Mouse (Mus musculus) layer of hippocampus, adult 9-10 months (tissue): ENCODE data around the gene Lrriq3.

Source experiments
- DNase-seq: peaks from one replicate; pipeline ENCODE4 v3.0.0; 2022; ENCODE audit warnings: low spot score

The Lrriq3 gene

GRCm38 (mm10) chr3:155093116-155093956 lies at the start of gene Lrriq3, which contains the start of gene Fpgt:
Gene Lrriq3 (plus strand): TSS chr3:155093434.
Gene Fpgt (minus strand): TSS chr3:155093403.
- peak; percentile 67 for DNase-seq

GRCm38 (mm10) chr3:155052021-155052420 lies 41.2 kb upstream of the Lrriq3 start:
- DNase-seq = no peak

GRCm38 (mm10) chr3:155053189-155053588 lies 40.0 kb upstream of the Lrriq3 start:
- DNase-seq = no peak

GRCm38 (mm10) chr3:155055231-155055916 lies 37.9 kb upstream of the Lrriq3 start, which contains the start of gene Tnni3k:
Gene Tnni3k (minus strand): TSS chr3:155055407.
- no peak for DNase-seq

GRCm38 (mm10) chr3:155056606-155057005 lies 36.6 kb upstream of the Lrriq3 start:
- no peak for DNase-seq

- DNase-seq = no peak
Observed at GRCm38 (mm10) chr3:155057566-155057965, 35.7 kb upstream of the Lrriq3 start.

- no peak for DNase-seq
Observed at GRCm38 (mm10) chr3:155058800-155059448, 34.3 kb upstream of the Lrriq3 start.

- no peak for DNase-seq
Observed at GRCm38 (mm10) chr3:155059449-155059822, 33.8 kb upstream of the Lrriq3 start.

GRCm38 (mm10) chr3:155077908-155078307 lies 15.3 kb upstream of the Lrriq3 start:
- no peak for DNase-seq

- DNase-seq = no peak
Observed at GRCm38 (mm10) chr3:155092081-155092480, 1.2 kb upstream of the Lrriq3 start.

GRCm38 (mm10) chr3:155099266-155099665 lies 6.0 kb downstream of the Lrriq3 start:
- DNase-seq = no peak

GRCm38 (mm10) chr3:155105957-155106356 lies 12.7 kb downstream of the Lrriq3 start:
- DNase-seq = no peak

- no peak for DNase-seq
Observed at GRCm38 (mm10) chr3:155137737-155138136, 44.5 kb downstream of the Lrriq3 start.

- DNase-seq = no peak
Observed at GRCm38 (mm10) chr3:155141047-155141446, 47.8 kb downstream of the Lrriq3 start.

- no peak for DNase-seq
Observed at GRCm38 (mm10) chr3:155144368-155144767, 51.1 kb downstream of the Lrriq3 start.

- DNase-seq = no peak
Observed at GRCm38 (mm10) chr3:155161842-155162241, 68.6 kb downstream of the Lrriq3 start.

- no peak for DNase-seq
Observed at GRCm38 (mm10) chr3:155180303-155180902, 87.2 kb downstream of the Lrriq3 start.

- DNase-seq = no peak
Observed at GRCm38 (mm10) chr3:155186456-155186855, 93.2 kb downstream of the Lrriq3 start.

- DNase-seq = no peak
Observed at GRCm38 (mm10) chr3:155188857-155189256, 95.6 kb downstream of the Lrriq3 start.

- DNase-seq = peak; percentile 24
Observed at GRCm38 (mm10) chr3:155234919-155235318, 141.7 kb downstream of the Lrriq3 start.

GRCm38 (mm10) chr3:155235502-155235901 lies 142.3 kb downstream of the Lrriq3 start:
- no peak for DNase-seq
